Mouse (Mus musculus) G1E (cell line): Measurements from ENCODE around the gene Slc10a4.
"Not testable (repeated sequence)": the region's sequence is repeated elsewhere in the genome, so short reads cannot be mapped to it uniquely, and the experiment has no call there.

Experiments used
- CTCF ChIP-seq: IDR thresholded peaks from 2 replicates; pipeline ENCODE4 v1.5.1; 2012; ENCODE audit warnings: low read depth, low read length, inconsistent platforms, mixed read lengths
- GATA1 ChIP-seq: IDR thresholded peaks from 2 replicates; pipeline ENCODE4 v1.6.1; 2012; ENCODE audit warnings: borderline replicate concordance, low read length, inconsistent platforms, mixed read lengths
- GATA2 ChIP-seq: IDR thresholded peaks from 2 replicates; pipeline ENCODE4 v1.6.1; 2012; ENCODE audit warnings: low read depth, low read length, inconsistent platforms, borderline replicate concordance
- POLR2AphosphoS5 ChIP-seq: IDR thresholded peaks from 2 replicates; pipeline ENCODE4 v1.6.1; 2012; ENCODE audit warnings: low read depth, low read length, inconsistent platforms; ENCODE audit not compliant: insufficient replicate concordance
- TAL1 ChIP-seq: conservative IDR thresholded peaks from 2 replicates; pipeline ENCODE4 v1.6.1; 2012; ENCODE audit warnings: low read depth, low read length, inconsistent platforms, mixed read lengths

- TF ChIP-seq CTCF, GATA1, POLR2AphosphoS5, TAL1, GATA2: not testable (repeated sequence)
Observed at GRCm38 (mm10) chr5:72998546-72998945, 8.1 kb upstream of the Slc10a4 start.
